Mouse (Mus musculus) ES-Bruce4 (cell line): ENCODE results near the gene Olfr1141. TPM values are rescaled to one million over a fixed set of nuclear protein-coding genes. Genes with fewer than 3 reads are reported as not detected.

Experiments used
- H3K27ac ChIP-seq: 2 replicates; pipeline ENCODE4 v1.5.1; 2012; ENCODE audit warnings: low read length, inconsistent platforms; ENCODE audit not compliant: insufficient read depth
- H3K27me3 ChIP-seq: 2 replicates; pipeline ENCODE4 v1.6.1; 2012; ENCODE audit warnings: mild to moderate bottlenecking, low read length, inconsistent platforms; ENCODE audit not compliant: control insufficient read depth, poor library complexity, insufficient read depth, severe bottlenecking
- H3K36me3 ChIP-seq: 2 replicates; pipeline ENCODE4 v1.6.1; 2012; ENCODE audit warnings: inconsistent platforms, mild to moderate bottlenecking, low read length, moderate library complexity; ENCODE audit not compliant: control insufficient read depth, poor library complexity, insufficient read depth, severe bottlenecking
- H3K4me1 ChIP-seq: one replicate; pipeline ENCODE4 v1.8.1; 2011; ENCODE audit warnings: low read length; ENCODE audit not compliant: control insufficient read depth, insufficient read depth
- H3K4me3 ChIP-seq: 2 replicates; pipeline ENCODE4 v1.5.1; 2011; ENCODE audit warnings: low read depth, mild to moderate bottlenecking, low read length
- H3K9ac ChIP-seq: 2 replicates; pipeline ENCODE4 v1.6.1; 2012; ENCODE audit warnings: low read depth, mild to moderate bottlenecking, inconsistent platforms; ENCODE audit not compliant: poor library complexity, severe bottlenecking
- H3K9me3 ChIP-seq: replicated peaks from 2 replicates; pipeline ENCODE4 v1.6.1; 2012; ENCODE audit warnings: mild to moderate bottlenecking, low read length, inconsistent platforms; ENCODE audit not compliant: control insufficient read depth, poor library complexity, insufficient read depth, severe bottlenecking
- POLR2A ChIP-seq: IDR thresholded peaks from one replicate; pipeline ENCODE4 v1.8.1; 2011; ENCODE audit warnings: low read length; ENCODE audit not compliant: insufficient read depth
- polyA plus RNA-seq: library from polyadenylated mRNA; stranded (reverse); fragments of >200 nt; gene quantifications from 2 replicates; pipeline ENCODE4 v1.2.4, GENCODE M21; 2011; ENCODE audit warnings: low read depth; ENCODE audit not compliant: missing spikeins, insufficient read depth, insufficient read length

Gene Olfr1141
- polyA plus RNA-seq, 1 experiment, result not detected

- Histone ChIP-seq H3K4me3 (no peak within 1 kb of the TSS), H3K9ac (no peak within 1 kb of the TSS), H3K27me3 (no peaks in the 10 kb centered on the region), H3K4me1 (no peaks in the 10 kb centered on the region), H3K9me3 (no peaks in the 10 kb centered on the region), H3K27ac (no peak within 1 kb of the TSS), H3K36me3 (no peaks in the 10 kb centered on the region)
- no peak for TF ChIP-seq POLR2A
Observed at GRCm38 (mm10) chr2:87713079-87713478, 40.7 kb downstream of the Olfr1141 start, which contains the start of gene Olfr1137. TSS of gene Olfr1137 (minus strand) at chr2:87713179.

Other genes starting within 250 kb of the Olfr1141 start
- 0.76 and 1.4 TPM in 2 replicates for gene Pramel6, start 247.4 kb downstream of the Olfr1141 start, polyA plus RNA-seq
- not detected in 2 replicates for gene Olfr153, start 222.2 kb downstream of the Olfr1141 start, polyA plus RNA-seq
- gene Olfr1128, start 208.4 kb downstream of the Olfr1141 start, polyA plus RNA-seq, result not detected in 2 replicates
- not detected in 2 replicates for gene Olfr1129, start 180.1 kb downstream of the Olfr1141 start, polyA plus RNA-seq
- not detected in 2 replicates for gene Olfr1130, start 147.8 kb downstream of the Olfr1141 start, polyA plus RNA-seq
- gene Olfr1131, start 126.9 kb downstream of the Olfr1141 start, polyA plus RNA-seq, result not detected in 2 replicates
- gene Olfr1132, start 116.5 kb downstream of the Olfr1141 start, polyA plus RNA-seq, result not detected in 2 replicates
- not detected in 2 replicates for gene Olfr1133, start 106.6 kb downstream of the Olfr1141 start, polyA plus RNA-seq
- not detected in 2 replicates for gene Olfr1134, start 95.5 kb downstream of the Olfr1141 start, polyA plus RNA-seq
- not detected in 2 replicates for gene Olfr1135, start 80.3 kb downstream of the Olfr1141 start, polyA plus RNA-seq
- gene Olfr1136, start 60.0 kb downstream of the Olfr1141 start, polyA plus RNA-seq, result not detected in 2 replicates
- gene Olfr1137, start 40.8 kb downstream of the Olfr1141 start, polyA plus RNA-seq, result not detected in 2 replicates
- gene Olfr1138, start 14.0 kb downstream of the Olfr1141 start, polyA plus RNA-seq, result not detected in 2 replicates
- not detected in 2 replicates for gene Olfr1140, start 10.2 kb downstream of the Olfr1141 start, polyA plus RNA-seq
- not detected in 2 replicates for gene Olfr152, start 25.5 kb upstream of the Olfr1141 start, polyA plus RNA-seq
- gene Olfr1143, start 46.6 kb upstream of the Olfr1141 start, polyA plus RNA-seq, result not detected in 2 replicates
- gene Olfr1145, start 55.8 kb upstream of the Olfr1141 start, polyA plus RNA-seq, result not detected in 2 replicates
- gene Olfr1148, start 76.5 kb upstream of the Olfr1141 start, polyA plus RNA-seq, result not detected in 2 replicates
- gene Olfr1150-ps1, start 90.0 kb upstream of the Olfr1141 start, polyA plus RNA-seq, result not detected in 2 replicates
- not detected in 2 replicates for gene Olfr1151, start 101.9 kb upstream of the Olfr1141 start, polyA plus RNA-seq
- not detected in 2 replicates for gene Olfr1152, start 112.5 kb upstream of the Olfr1141 start, polyA plus RNA-seq
- not detected in 2 replicates for gene Olfr1153, start 141.0 kb upstream of the Olfr1141 start, polyA plus RNA-seq
- gene Olfr1154, start 151.2 kb upstream of the Olfr1141 start, polyA plus RNA-seq, result not detected in 2 replicates
- gene Olfr1155, start 191.1 kb upstream of the Olfr1141 start, polyA plus RNA-seq, result not detected in 2 replicates
- not detected in 2 replicates for gene Olfr1156, start 199.1 kb upstream of the Olfr1141 start, polyA plus RNA-seq
- gene Olfr1157, start 214.3 kb upstream of the Olfr1141 start, polyA plus RNA-seq, result not detected in 2 replicates
- not detected in 2 replicates for gene Olfr74, start 220.7 kb upstream of the Olfr1141 start, polyA plus RNA-seq
- gene Olfr1158, start 236.1 kb upstream of the Olfr1141 start, polyA plus RNA-seq, result not detected in 2 replicates